Mouse (Mus musculus): ENCODE results near the gene Rhox9. TPM values are rescaled to one million over a fixed set of nuclear protein-coding genes. Genes with fewer than 3 reads are reported as not detected.

Rhox9 gene
- total RNA-seq (2023) = not detected

GRCm38 (mm10) chrX:37901670-37902069 lies at the start of gene Rhox9:
Gene Rhox9, minus strand, starts transcription at chrX:37901770.

GRCm38 (mm10) chrX:37897132-37897531 lies 4.4 kb downstream of the Rhox9 start, which contains the start of gene Rhox7b:
Gene Rhox7b, minus strand, starts transcription at chrX:37897232.

GRCm38 (mm10) chrX:37878844-37879243 lies 22.7 kb downstream of the Rhox9 start, which contains the start of gene Rhox8:
Gene Rhox8, minus strand, starts transcription at chrX:37878944.

Other genes starting within 250 kb of the Rhox9 start
- not detected for gene Rhox3h, start 233.0 kb downstream of the Rhox9 start, total RNA-seq (2023)
- not detected for gene Rhox2h, start 228.5 kb downstream of the Rhox9 start, total RNA-seq (2023)
- not detected for gene Rhox5, start 96.9 kb downstream of the Rhox9 start, total RNA-seq (2023)
- not detected for gene Rhox6, start 74.9 kb downstream of the Rhox9 start, total RNA-seq (2023)
- not detected for gene Rhox7a, start 70.1 kb downstream of the Rhox9 start, total RNA-seq (2023)
- gene Rhox8, start 22.8 kb downstream of the Rhox9 start, total RNA-seq (2023) = not detected
- not detected for gene Rhox7b, start 4.5 kb downstream of the Rhox9 start, total RNA-seq (2023)
- not detected for gene Btg1-ps1, start 117.0 kb upstream of the Rhox9 start, total RNA-seq (2023)
- not detected for gene Btg1-ps2, start 141.3 kb upstream of the Rhox9 start, total RNA-seq (2023)
- gene Rhox10, start 164.7 kb upstream of the Rhox9 start, total RNA-seq (2023) = not detected
- gene Rhox11, start 183.4 kb upstream of the Rhox9 start, total RNA-seq (2023) = not detected
- not detected for gene Rhox12, start 209.1 kb upstream of the Rhox9 start, total RNA-seq (2023)
- gene Rhox13, start 219.4 kb upstream of the Rhox9 start, total RNA-seq (2023) = not detected